Mouse (Mus musculus) adrenal gland, adult 8-10 months (tissue): ENCODE data around the gene Dlgap5. TPM values are rescaled to one million over a fixed set of nuclear protein-coding genes. Genes with fewer than 3 reads are reported as not detected.

Source experiments
- DNase-seq: peaks from one replicate; pipeline ENCODE4 v3.0.0; 2022
- total RNA-seq, 4 experiments: library from RNA; stranded (reverse); gene quantifications; 2 replicates each; pipeline ENCODE4 v1.2.4; 2022

Gene Dlgap5
- total RNA-seq, 4 experiments from 2014 or later: 1.3 to 2.9 (median 2.2) TPM

GRCm38 (mm10) chr14:47350974-47351373 is 67.2 kb downstream of the Dlgap5 start:
- no peak for DNase-seq

DNA sequence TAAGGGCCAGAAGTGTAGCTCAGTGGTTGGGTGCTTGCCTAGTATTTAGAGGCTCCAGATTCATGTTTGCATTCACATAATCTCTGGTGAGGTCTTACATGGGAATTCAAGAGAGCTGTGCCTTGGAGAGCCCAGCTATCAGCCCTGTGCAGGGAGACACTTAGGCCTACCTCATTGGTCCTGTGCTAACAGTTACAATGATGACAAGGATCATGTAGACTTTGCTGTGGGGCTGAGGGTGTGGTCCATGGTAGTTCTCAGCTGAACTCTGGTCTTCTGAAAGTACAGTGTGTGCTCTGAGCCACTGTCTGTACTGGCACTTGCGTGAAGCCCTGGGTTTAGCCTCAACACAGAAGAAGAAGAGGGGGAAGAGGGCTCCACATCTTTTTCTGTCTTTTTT is 71.5 kb downstream of the Dlgap5 start:
- DNase-seq: no peak

DNA sequence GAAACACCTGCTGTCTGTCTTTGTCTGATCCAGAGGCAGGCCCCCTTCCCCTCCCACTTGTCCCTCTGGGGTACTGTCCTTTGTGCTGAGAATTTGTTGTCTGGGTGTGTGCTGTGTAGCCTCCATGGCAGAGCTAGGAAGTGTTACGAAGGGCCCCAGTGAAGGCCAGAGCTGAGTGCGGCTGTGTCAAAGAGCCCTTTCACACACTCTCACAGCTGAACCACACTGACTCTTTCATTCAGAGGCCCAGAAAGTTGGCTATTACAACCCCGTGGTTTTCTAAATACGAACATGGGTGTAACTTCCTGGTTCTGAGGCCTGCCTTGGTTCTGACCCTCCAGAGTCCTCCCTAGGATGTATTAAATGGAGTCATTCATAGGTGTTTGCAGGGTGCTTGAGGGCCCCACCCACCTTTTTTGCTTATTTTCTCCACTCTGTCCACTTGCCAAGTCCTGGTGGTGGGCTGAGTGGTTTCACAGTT is 76.4 kb downstream of the Dlgap5 start:
- no peak for DNase-seq

DNA sequence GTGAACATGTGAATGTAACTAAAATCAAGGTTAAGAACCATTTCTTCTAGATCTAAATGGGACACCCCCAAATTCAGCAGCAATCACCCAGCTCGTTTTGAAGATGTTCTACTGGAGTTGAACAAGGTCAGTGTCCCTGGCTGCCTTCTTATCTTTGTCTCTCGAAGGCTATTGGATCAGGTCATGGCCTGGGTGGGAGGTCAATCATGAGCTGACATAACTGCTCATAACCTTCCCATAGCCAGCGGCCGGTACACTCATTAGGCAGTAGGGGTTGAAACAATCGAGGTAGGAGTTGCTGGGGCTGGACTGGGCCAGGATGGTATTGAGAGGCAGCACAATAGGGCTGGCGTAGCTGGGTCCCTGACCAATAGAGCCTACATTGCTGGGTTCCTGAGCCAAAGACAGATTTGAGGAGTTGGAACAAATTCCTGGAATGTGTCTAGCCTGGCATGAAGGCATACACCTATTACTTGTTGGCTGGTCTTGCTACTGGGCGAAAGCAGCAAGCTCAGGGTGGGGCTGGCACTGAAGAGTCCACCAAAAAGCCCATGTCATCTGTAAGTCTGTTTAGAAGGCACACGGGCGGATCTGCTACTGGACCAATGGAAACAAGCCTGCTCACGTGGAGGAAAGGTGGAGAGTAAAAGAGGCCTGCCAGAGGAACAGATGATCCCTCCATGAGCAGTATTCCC is 77.8 kb downstream of the Dlgap5 start:
- DNase-seq: peak; percentile 37

Other genes starting within 250 kb of the Dlgap5 start
- 10 to 100 TPM; 54.1 to 98.5 (median 75.2) TPM for gene Gch1, start 229.0 kb downstream of the Dlgap5 start, total RNA-seq
- 1 to 10 TPM; 2.1 to 4.8 (median 2.6) TPM for gene Wdhd1, start 141.6 kb downstream of the Dlgap5 start, total RNA-seq
- gene Socs4, start 141.5 kb downstream of the Dlgap5 start, total RNA-seq: 10 to 100 TPM; 19.8 to 21.7 (median 20.8) TPM
- 10 to 100 TPM; 68.5 to 86.6 (median 83.1) TPM for gene Mapk1ip1l, start 120.1 kb downstream of the Dlgap5 start, total RNA-seq
- 10 to 100 TPM; 13.9 to 50.0 (median 27.4) TPM for gene Lgals3, start 50.7 kb downstream of the Dlgap5 start, total RNA-seq
- 10 to 100 TPM; 19.9 to 24.6 (median 23.7) TPM for gene Fbxo34, start 32.0 kb upstream of the Dlgap5 start, total RNA-seq
- 10 to 100 TPM; 14.2 to 21.5 (median 20.2) TPM for gene Atg14, start 152.2 kb upstream of the Dlgap5 start, total RNA-seq
- gene Ktn1, start 230.0 kb upstream of the Dlgap5 start, total RNA-seq: 10 to 100 TPM; 50.5 to 90.6 (median 62.7) TPM